Mouse (Mus musculus) hindbrain, embryonic 16.5 days (tissue): ENCODE measurements around the gene Opa1. TPM values are rescaled to one million over a fixed set of nuclear protein-coding genes. Genes with fewer than 3 reads are reported as not detected.

ENCODE experiments used
- ATAC-seq: fragments of 200-750 bp; cut with Nextera tagmentation; 2 replicates; pipeline ENCODE4 v1.8.0; 2017; ENCODE audit warnings: moderate TSS enrichment, moderate library complexity
- H3K27ac ChIP-seq: fragments of 300-500 bp; sonication (generic); 2 replicates; pipeline ENCODE4 v1.5.1; 2014; ENCODE audit warnings: low read depth, mild to moderate bottlenecking, control low read depth, low read length, moderate library complexity
- H3K27me3 ChIP-seq: fragments of 300-500 bp; sonication (generic); replicated peaks from 2 replicates; pipeline ENCODE4 v1.6.1; 2014; ENCODE audit warnings: low read length; ENCODE audit not compliant: control insufficient read depth, insufficient read depth
- H3K36me3 ChIP-seq: fragments of 300-500 bp; sonication (generic); 2 replicates; pipeline ENCODE4 v1.6.1; 2014; ENCODE audit warnings: mild to moderate bottlenecking, low read length, moderate library complexity, mixed read lengths; ENCODE audit not compliant: control insufficient read depth, insufficient read depth
- H3K4me1 ChIP-seq: fragments of 300-500 bp; sonication (generic); 2 replicates; pipeline ENCODE4 v1.6.1; 2014; ENCODE audit warnings: low read depth, low read length; ENCODE audit not compliant: control insufficient read depth, insufficient read depth
- H3K4me2 ChIP-seq: fragments of 300-500 bp; sonication (generic); 2 replicates; pipeline ENCODE4 v1.6.1; 2014; ENCODE audit warnings: mild to moderate bottlenecking, low read length, control low read depth, moderate library complexity
- H3K4me3 ChIP-seq: fragments of 300-500 bp; sonication (generic); 2 replicates; pipeline ENCODE4 v1.5.1; 2014; ENCODE audit warnings: mild to moderate bottlenecking, low read length, control low read depth, moderate library complexity
- H3K9ac ChIP-seq: fragments of 300-500 bp; sonication (generic); 2 replicates; pipeline ENCODE4 v1.6.1; 2014; ENCODE audit warnings: low read depth, mild to moderate bottlenecking, control low read depth, low read length, moderate library complexity
- H3K9me3 ChIP-seq: fragments of 300-500 bp; sonication (generic); 2 replicates; pipeline ENCODE4 v1.6.1; 2014; ENCODE audit warnings: mild to moderate bottlenecking, low read length, moderate library complexity; ENCODE audit not compliant: control insufficient read depth
- WGBS: fragments of 180-500 bp; shearing (Covaris S2); extraction: QIAGEN DNeasy Blood & Tissue Kit; methylation state at CpG from one replicate; pipeline ENCODE4 v1.1.7; 2014; 5-methylcytosine and 5-hydroxymethylcytosine counted together
- polyA plus RNA-seq: library from polyadenylated mRNA; unstranded; fragments of >200 nt; fragmentation: Nextera tagmentation; extraction: Ambion mirVana; gene quantifications from 2 replicates; pipeline ENCODE4 v1.2.1, GENCODE M21; 2015

The Opa1 gene
- polyA plus RNA-seq, 1 experiment from 2014 or later = 41.6 TPM

DNA sequence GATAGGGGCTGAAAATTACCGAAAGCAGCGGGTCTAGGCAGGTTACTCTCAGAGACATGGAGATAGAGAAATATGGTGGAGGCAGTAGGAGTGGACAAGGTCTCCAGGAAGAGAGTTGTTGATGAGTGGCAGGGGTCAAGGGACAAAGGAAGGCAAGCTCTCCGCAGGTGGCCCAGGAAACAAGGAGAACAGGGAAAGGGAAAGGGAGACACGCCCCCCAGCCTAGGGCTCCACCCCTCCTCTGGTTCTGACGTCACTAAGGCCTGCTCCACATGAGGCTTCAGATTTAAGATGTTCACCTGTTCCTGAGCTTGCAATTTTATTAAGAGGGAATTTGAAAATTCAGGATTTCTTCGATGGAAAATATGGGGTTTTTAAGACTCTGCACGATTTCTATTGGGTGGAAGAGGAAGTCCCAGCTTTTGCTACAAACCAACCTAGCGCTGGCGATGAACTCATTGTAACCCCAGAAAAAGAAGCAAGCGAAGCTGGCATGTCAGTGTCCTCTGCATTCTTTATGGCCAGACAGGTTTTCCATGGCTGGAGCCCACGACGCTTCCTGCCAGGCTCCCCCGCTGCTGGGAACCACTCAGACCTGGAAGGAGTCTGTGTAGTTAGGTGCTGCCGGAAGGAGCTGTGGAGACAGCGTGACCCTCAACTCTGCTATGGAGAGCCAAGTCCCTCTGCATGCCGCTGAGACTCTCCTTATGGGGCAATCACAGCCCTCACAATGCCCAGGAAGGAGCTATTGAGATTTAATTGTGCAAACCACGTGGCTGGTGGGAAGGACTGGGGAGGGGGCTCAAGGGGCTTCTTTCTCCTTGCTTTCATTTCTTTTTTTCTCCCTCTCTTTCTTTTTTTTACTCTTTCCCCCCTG lies 103.7 kb downstream of the Opa1 start:
- no peaks in the 10 kb centered on the region; the same call in 1 of the 2 replicates for H3K27me3 ChIP-seq
- H3K9me3 ChIP-seq = no peaks in the 10 kb centered on the region
- H3K36me3 ChIP-seq = no peaks in the 10 kb centered on the region
- 13% methylated on average over 17 of the region's 17 CpGs for WGBS
- H3K27ac ChIP-seq = no peak overlapping the region
- peak overlapping the region; percentile 54 for H3K4me2 ChIP-seq
- H3K9ac ChIP-seq = peak overlapping the region; percentile 59
- ATAC-seq = peak; percentile 46
- peak overlapping the region; percentile 22 for H3K4me3 ChIP-seq
- H3K4me1 ChIP-seq = peaks cover 15% of the 10 kb centered on the region

DNA sequence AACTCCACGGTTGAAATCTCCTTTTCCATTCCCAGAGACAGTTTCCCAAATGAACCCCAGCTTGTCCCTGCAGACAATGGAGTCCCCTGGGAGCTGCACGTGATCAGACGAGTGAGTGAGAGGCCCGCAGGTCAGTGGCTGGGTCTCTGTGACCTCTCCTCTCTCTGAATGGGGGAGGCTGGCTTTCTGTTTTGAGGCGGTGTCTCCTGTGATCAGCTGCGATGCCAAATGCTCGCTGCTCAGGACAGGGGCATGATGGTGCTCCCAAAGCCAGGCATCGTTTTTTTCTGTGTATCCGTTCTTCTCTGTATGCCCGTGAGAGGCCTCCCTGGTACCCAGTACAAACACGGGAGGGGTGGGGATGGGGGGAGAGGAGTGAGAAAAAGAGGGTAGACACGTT lies 104.4 kb downstream of the Opa1 start:
- H3K4me3 ChIP-seq = peak overlapping the region; percentile 22; the same call in 1 of the 2 replicates
- H3K9me3 ChIP-seq = no peaks in the 10 kb centered on the region
- no peak overlapping the region for H3K27ac ChIP-seq
- peak; percentile 21 for ATAC-seq
- H3K4me2 ChIP-seq = peak overlapping the region; percentile 54
- H3K36me3 ChIP-seq = no peaks in the 10 kb centered on the region
- H3K27me3 ChIP-seq = no peaks in the 10 kb centered on the region; the same call in 1 of the 2 replicates
- H3K9ac ChIP-seq = peak overlapping the region; percentile 48
- peaks cover 15% of the 10 kb centered on the region for H3K4me1 ChIP-seq
- WGBS = 2% methylated on average over 12 of the region's 12 CpGs

DNA sequence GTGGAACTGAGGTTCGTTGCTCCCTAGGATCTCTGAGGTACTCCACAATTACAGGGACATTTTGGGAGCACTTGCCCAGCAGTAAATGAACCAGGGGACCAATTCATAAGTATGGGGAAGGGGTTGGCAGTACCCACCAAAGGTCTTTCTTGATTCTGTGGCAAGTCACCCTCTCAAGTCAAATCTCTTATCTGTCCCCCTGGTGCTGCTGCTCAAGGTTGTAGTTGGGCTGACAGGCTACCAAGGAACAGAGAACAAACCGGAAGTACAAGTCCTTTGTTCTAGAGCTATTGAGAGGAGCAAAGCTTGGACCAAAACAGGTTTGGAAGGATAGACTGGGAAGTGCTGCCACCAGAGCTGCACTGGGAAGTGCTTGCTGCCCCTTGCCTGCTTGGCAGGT lies 105.0 kb downstream of the Opa1 start:
- 32% methylated on average over 2 of the region's 2 CpGs for WGBS
- no peaks in the 10 kb centered on the region for H3K9me3 ChIP-seq
- H3K4me1 ChIP-seq = peaks cover 15% of the 10 kb centered on the region
- no peak overlapping the region for H3K4me3 ChIP-seq
- no peak overlapping the region for H3K4me2 ChIP-seq
- H3K27ac ChIP-seq = no peak overlapping the region
- H3K36me3 ChIP-seq = no peaks in the 10 kb centered on the region
- H3K9ac ChIP-seq = no peak overlapping the region
- no peak for ATAC-seq
- H3K27me3 ChIP-seq = no peaks in the 10 kb centered on the region; the same call in 1 of the 2 replicates

DNA sequence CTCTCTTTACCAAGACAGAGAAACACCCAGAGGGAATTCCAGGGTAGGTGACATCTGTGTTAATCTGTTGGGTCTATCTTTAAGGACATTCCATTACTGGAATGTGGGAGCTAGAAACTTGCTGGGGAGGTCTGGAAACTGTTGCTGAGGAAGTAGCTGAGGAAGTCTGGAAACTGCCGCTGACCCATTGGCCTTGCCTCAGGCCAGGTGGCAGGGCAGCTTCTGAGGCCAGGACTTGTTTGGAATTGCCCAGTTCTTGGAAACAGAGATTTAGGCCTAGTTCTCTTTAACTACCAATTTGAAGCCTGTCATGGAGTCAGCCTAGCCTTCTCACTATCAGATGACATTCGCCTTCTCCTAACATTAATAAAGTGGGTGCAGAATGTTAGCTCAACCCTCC lies 105.5 kb downstream of the Opa1 start:
- no peak for ATAC-seq
- WGBS = 95% methylated on average over 2 of the region's 2 CpGs
- Histone ChIP-seq H3K4me3 (no peak overlapping the region), H3K36me3 (no peaks in the 10 kb centered on the region), H3K27ac (no peak overlapping the region), H3K27me3 (no peaks in the 10 kb centered on the region; the same call in 1 of the 2 replicates), H3K9me3 (no peaks in the 10 kb centered on the region), H3K9ac (no peak overlapping the region), H3K4me1 (peaks cover 15% of the 10 kb centered on the region), H3K4me2 (no peak overlapping the region)

DNA sequence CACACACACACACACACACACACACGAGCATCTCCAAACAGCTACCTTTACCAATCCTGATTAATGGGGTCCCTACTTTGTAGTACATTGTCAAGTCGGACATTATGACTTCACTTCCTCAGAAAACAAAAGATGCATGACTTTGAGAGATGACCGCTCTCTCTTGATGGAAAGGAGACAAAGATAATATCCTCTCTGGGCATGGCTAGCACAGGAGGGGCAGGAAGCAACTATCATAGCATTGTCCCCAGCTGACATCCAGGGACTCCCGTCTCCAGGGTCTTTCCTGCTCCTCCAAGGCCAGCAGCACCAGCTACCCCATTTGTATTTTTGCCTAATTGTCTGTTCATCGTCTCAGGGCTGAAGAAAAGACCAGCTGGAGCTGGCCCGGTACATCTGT lies 107.0 kb downstream of the Opa1 start:
- H3K4me3 ChIP-seq = no peak overlapping the region
- H3K36me3 ChIP-seq = no peaks in the 10 kb centered on the region
- no peak overlapping the region for H3K27ac ChIP-seq
- H3K4me1 ChIP-seq = peaks cover 15% of the 10 kb centered on the region
- WGBS = 50% methylated on average over 6 of the region's 6 CpGs
- no peaks in the 10 kb centered on the region for H3K27me3 ChIP-seq
- no peaks in the 10 kb centered on the region for H3K9me3 ChIP-seq
- no peak overlapping the region for H3K9ac ChIP-seq
- H3K4me2 ChIP-seq = no peak overlapping the region
- ATAC-seq = no peak

DNA sequence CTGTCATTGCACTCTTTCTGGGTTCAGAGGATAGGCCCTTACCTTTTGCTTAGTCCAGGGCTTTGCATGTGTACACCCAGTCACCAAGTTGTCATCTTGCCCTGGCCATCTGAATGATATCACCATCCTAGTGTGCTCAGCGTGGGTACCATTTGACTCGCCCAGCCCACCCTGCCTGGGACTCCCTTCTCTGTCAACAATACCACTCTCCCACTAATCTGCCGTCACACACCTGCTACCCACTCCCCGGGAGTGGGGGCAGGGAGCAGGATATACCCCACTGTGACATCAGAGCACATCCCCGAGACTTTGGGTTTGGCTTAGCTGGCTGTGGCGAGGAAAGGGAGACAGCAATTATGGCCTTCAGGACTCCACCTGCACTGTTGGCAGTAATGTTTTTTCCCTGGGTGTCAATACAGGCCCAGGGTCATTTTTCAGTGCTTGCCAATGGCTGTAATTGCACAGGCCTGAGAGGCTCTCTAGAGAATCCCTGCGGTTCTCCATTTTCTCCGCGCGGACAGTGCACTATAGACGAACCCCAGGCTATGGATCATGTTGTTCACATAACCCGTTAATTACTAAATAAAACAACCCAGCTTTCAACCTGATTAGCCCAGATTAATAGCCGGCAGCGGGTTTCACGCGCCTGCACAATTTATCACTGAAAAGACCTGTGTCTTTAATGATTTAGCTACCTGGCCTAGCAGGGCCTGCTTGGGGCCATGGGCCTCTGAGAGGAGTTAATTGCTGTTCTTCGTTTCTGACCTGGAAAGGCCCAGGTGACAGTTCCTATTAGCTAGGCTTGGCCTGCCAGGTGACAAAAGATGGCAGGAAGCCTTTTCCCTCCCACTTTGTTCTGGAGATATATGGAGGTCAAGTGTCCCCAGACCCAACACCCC lies 109.1 kb downstream of the Opa1 start:
- Histone ChIP-seq H3K27ac (no peak overlapping the region; the same call in 1 of the 2 replicates), H3K4me1 (peaks cover 8% of the 10 kb centered on the region), H3K4me3 (no peak overlapping the region), H3K4me2 (no peak overlapping the region), H3K36me3 (no peaks in the 10 kb centered on the region), H3K27me3 (no peaks in the 10 kb centered on the region), H3K9ac (no peak overlapping the region), H3K9me3 (no peaks in the 10 kb centered on the region)
- WGBS = 38% methylated on average over 17 of the region's 17 CpGs
- ATAC-seq = peak; percentile 62

DNA sequence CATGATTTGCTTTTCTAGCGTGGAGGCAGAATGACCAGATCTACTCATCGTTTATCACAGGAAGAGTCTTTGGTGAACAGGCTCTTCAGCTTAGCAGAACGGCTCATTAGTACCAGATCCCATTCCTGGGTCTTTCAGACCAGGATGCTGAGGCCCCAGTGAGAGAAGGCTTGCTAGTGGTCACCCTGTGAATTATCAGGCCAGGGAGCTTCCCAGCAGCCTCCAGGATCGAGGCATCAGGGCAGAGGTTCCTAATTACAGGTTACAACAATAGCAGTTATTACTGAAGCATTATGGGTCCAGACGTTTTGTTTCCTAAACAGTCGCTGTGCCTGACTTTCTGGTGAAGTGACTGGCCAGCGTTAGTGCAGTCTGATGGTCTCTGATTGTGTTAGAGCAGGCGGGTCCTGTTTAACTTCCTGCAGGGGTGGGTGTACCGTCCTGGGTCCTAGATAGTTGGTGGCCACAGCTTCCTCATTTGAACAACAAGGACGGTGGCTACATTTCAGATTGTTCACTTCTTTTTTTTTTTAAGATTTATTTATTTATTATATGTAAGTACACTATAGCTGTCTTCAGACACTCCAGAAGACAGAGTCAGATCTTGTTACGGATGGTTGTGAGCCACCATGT lies 110.2 kb downstream of the Opa1 start:
- WGBS = 66% methylated on average over 11 of the region's 11 CpGs
- Histone ChIP-seq H3K27ac (no peak overlapping the region), H3K4me2 (no peak overlapping the region), H3K9me3 (no peaks in the 10 kb centered on the region), H3K36me3 (no peaks in the 10 kb centered on the region), H3K4me3 (no peak overlapping the region), H3K27me3 (no peaks in the 10 kb centered on the region), H3K9ac (no peak overlapping the region), H3K4me1 (peaks cover 9% of the 10 kb centered on the region)
- no peak for ATAC-seq

DNA sequence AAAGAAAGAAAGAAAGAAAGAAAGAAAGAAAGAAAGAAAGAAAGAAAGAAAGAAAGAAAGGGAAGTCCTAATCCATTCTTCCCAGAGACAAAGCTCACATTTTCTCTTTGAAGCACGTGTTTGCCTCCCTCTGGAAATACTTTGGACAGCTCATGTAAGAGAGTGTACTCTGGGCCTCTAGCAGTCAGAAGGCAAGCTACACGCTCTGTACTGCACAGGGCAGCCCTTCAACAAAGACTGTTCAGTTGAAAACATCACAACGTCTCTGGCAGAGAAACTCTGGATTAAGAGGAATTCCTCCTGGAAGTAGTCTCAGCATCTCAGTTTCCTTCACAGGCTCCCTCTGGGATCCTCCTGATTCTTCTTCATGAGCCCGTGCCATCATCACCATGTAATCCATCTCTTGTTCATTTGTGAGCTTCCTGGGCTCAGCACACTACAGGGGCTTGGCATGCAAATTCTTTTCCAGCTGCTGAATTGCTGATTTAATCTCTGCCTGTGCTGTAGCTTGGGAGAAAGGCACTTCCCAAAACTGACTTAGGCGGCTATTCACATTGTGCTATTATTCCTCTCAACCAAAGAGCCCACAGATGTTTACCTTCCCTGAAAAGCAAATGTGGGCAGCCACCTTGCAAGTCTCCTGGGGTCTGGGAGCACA lies 114.0 kb downstream of the Opa1 start:
- Histone ChIP-seq H3K9me3 (no peaks in the 10 kb centered on the region), H3K4me3 (no peak overlapping the region), H3K4me2 (no peak overlapping the region), H3K4me1 (peaks cover 9% of the 10 kb centered on the region), H3K27ac (peak overlapping the region; percentile 29; the same call in 1 of the 2 replicates), H3K27me3 (no peaks in the 10 kb centered on the region), H3K36me3 (no peaks in the 10 kb centered on the region), H3K9ac (no peak overlapping the region)
- ATAC-seq = 0 out of 2 replicates have a peak, but pooled peaks have one; percentile 35
- 13% methylated on average over 5 of the region's 5 CpGs for WGBS
